Mouse (Mus musculus): ENCODE measurements around the gene Sspn.

- TF ChIP-seq CTCF (IDR thresholded peaks at IDR 0.05; ENCODE audit: low read depth, low read length) (no peak), EP300 (IDR thresholded peaks at IDR 0.05; ENCODE audit: insufficient read depth, low read depth, low read length) (no peak), POLR2A (IDR thresholded peaks at IDR 0.05; ENCODE audit: insufficient read depth, low read length) (no peak)
Observed at GRCm38 (mm10) chr6:145990578-145990977, 59.1 kb downstream of the Sspn start.

All from ES-Bruce4 (cell line).